Mouse (Mus musculus): ENCODE data around the gene Fam104a.

DNA sequence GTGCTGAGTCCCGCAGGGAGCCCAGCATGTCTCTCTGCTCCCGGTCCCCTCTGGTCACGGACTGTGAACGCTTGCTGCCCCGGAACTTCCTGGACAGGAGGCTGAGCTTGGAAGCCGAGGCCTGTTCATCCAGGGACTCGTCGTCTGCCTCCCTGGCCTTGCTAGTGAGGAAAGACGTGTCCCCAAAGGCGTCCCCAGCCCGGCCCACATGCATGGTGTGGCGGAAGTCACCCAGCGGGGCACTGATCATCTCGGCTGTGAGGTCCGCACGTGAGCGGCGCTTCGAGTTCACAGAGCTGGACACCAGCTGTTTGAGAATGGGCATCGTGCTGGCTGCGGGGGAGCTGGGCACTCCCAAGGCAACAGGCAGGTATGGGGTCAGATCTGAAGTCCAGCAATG lies 45.3 kb upstream of the Fam104a start:
- TF ChIP-seq EP300 (IDR thresholded peaks at IDR 0.05; ENCODE audit: low read depth) (no peak), CTCF (IDR thresholded peaks at IDR 0.05; ENCODE audit: low read depth) (no peak)

Data from heart, postnatal 0 days (tissue).